Mouse (Mus musculus) liver, adult 10 weeks (tissue): Measurements from ENCODE around the gene Ano1. TPM values are rescaled to one million over a fixed set of nuclear protein-coding genes. Genes with fewer than 3 reads are reported as not detected.

Source experiments
- polyA plus RNA-seq: library from polyadenylated mRNA; stranded (reverse); fragments of 350-450 nt; fragmentation: Illumina TruSeq; extraction: RNeasy Lipid Tissue Mini Kit (QIAGEN cat#74804); gene quantifications from one replicate; pipeline ENCODE4 v1.2.3, GENCODE M21; 2014; ENCODE audit warnings: low read depth, low replicate concordance

Gene Ano1
- polyA plus RNA-seq, result 1.1 TPM

GRCm38 (mm10) chr7:144751833-144752232 is at the start of gene Ano1:
TSS of gene Ano1 (minus strand) at chr7:144751974.

GRCm38 (mm10) chr7:144582284-144582980 is 169.3 kb downstream of the Ano1 start, which contains the start of gene Fadd:
TSS of gene Fadd (minus strand) at chr7:144582463.

GRCm38 (mm10) chr7:144553237-144554122 is 198.3 kb downstream of the Ano1 start, which contains the start of gene Ppfia1:
TSS of gene Ppfia1 (minus strand) at chr7:144553729.

Other genes with a start within 250 kb of the Ano1 start
- gene Ppfia1, start 198.2 kb downstream of the Ano1 start, polyA plus RNA-seq, result 56.9 TPM
- gene Fadd, start 169.5 kb downstream of the Ano1 start, polyA plus RNA-seq, result 3.8 TPM
- gene Fgf3, start 86.1 kb upstream of the Ano1 start, polyA plus RNA-seq, result not detected
- gene Fgf4, start 95.4 kb upstream of the Ano1 start, polyA plus RNA-seq, result not detected
- gene Fgf15, start 144.6 kb upstream of the Ano1 start, polyA plus RNA-seq, result not detected
- gene LTO1, start 163.1 kb upstream of the Ano1 start, polyA plus RNA-seq, result 4.1 TPM
- 27.4 TPM for gene Ccnd1, start 188.0 kb upstream of the Ano1 start, polyA plus RNA-seq